Mouse (Mus musculus) lung, adult 2 months (tissue): ENCODE results near the gene Spag6.

Experiments
- CTCF ChIP-seq: fragments of 200-500 bp; IDR thresholded peaks from 2 replicates; pipeline ENCODE4 v1.5.1; 2011; ENCODE audit warnings: mild to moderate bottlenecking, low read length, control low read depth; ENCODE audit not compliant: insufficient read depth
- POLR2A ChIP-seq: fragments of 200-500 bp; IDR thresholded peaks from 2 replicates; pipeline ENCODE4 v1.6.1; 2011; ENCODE audit warnings: low read depth, mild to moderate bottlenecking, control low read depth, low read length, borderline replicate concordance; ENCODE audit errors: extremely low read depth

GRCm38 (mm10) chr2:18694611-18694950 is 749 bp downstream of the Spag6 start:
- TF ChIP-seq CTCF (no peak), POLR2A (no peak)
